8 mouse cellular contexts compared by ENCODE assay signal in the genomic region with DNA sequence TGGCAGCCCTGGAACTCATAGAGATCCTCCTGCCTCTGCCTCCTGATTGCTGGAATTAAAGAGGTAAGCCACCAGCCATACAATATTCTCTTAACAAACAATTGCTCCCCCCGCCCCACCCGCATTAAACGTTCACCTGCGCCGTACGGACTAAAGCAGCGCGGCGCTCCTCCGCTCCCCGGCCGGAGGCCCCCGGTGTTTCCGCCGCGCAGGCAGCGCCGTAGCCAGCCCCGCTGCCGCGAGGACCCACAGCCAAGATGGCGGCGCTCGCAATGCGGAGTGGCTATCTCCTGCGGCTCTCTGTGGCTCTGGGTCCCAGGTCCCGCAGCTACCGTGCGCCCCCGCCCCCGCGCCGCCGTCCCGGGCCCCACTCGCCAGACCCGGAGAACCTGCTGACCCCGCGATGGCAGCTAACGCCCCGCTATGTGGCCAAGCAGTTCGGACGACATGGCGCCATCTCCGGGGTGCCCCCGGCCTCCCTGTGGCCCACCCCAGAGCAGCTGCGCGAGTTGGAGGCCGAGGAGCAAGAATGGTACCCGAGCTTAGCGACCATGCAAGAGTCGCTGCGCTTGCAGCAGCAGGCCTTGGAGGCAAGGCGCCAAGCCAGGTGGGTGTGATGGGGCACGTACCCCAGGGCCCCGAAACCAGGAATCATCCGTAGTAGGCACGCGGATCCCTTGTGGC. TPM values are rescaled to one million over a fixed set of nuclear protein-coding genes. Genes with fewer than 3 reads are reported as not detected.
DNase-seq lines count a peak whose midpoint lies in the region; ATAC-seq and TF ChIP-seq lines count a peak whose summit lies in the region.

No protein-coding gene starts in this region.

- peak overlapping the region; percentile 99 for H3K9ac ChIP-seq in heart, embryonic 11.5 days (ENCODE audit: low read depth, low read length)
- H3K9ac ChIP-seq in kidney, embryonic 14.5 days (ENCODE audit: low read depth, low read length), result peak overlapping the region; percentile 96
- H3K9ac ChIP-seq in liver, embryonic 11.5 days (ENCODE audit: low read depth, low read length), result peak overlapping the region; percentile 99

- DNase-seq in liver, embryonic 11.5 days (ENCODE audit: low spot score), result peak; percentile 87
- peak; percentile 85 to 86 for DNase-seq in spleen, postnatal 36 days (ENCODE audit: low spot score in 2 of 2)

- WGBS in heart, embryonic 11.5 days (ENCODE audit: insufficient replicate concordance), result 1% methylated on average over 59 of the region's 59 CpGs
- under 1% methylated on average over 59 of the region's 59 CpGs for WGBS in kidney, embryonic 14.5 days
- under 1% methylated on average over 59 of the region's 59 CpGs for WGBS in liver, embryonic 11.5 days

- H3K4me2 ChIP-seq in heart, embryonic 11.5 days, result peak overlapping the region; percentile 61
- peak overlapping the region; percentile 51 for H3K4me2 ChIP-seq in kidney, embryonic 14.5 days (replicated peaks; ENCODE audit: low read depth, low read length)
- H3K4me2 ChIP-seq in liver, embryonic 11.5 days, result peak overlapping the region; percentile 80

- no peaks in the 10 kb centered on the region for H3K9me3 ChIP-seq in heart, embryonic 11.5 days (replicated peaks; ENCODE audit: control insufficient read depth, low read length)
- no peaks in the 10 kb centered on the region for H3K9me3 ChIP-seq in kidney, embryonic 14.5 days (ENCODE audit: control insufficient read depth, low read length)
- no peaks in the 10 kb centered on the region for H3K9me3 ChIP-seq in liver, embryonic 11.5 days (ENCODE audit: control insufficient read depth, low read length)

- TF ChIP-seq CTCF in C2C12 (IDR thresholded peaks at IDR 0.05; ENCODE audit: control insufficient read depth, insufficient read depth, insufficient read length), result no peak
- no peak for TF ChIP-seq CTCF in bone marrow macrophage, adult 2 months (IDR thresholded peaks at IDR 0.05; ENCODE audit: low read depth, low read length)

- peaks cover 10% of the 10 kb centered on the region for H3K79me3 ChIP-seq in C2C12 (ENCODE audit: low read depth)

- peak overlapping the region; percentile 97 for H3ac ChIP-seq in C2C12 (ENCODE audit: control insufficient read depth, insufficient read length, low read depth)

- peaks cover 4% of the 10 kb centered on the region for H3K4me1 ChIP-seq in bone marrow macrophage, adult 2 months (ENCODE audit: control insufficient read depth, insufficient read depth, low read length)
- peaks cover 12% of the 10 kb centered on the region for H3K4me1 ChIP-seq in heart, embryonic 11.5 days (ENCODE audit: control insufficient read depth, insufficient read depth, low read length)
- H3K4me1 ChIP-seq in kidney, embryonic 14.5 days (ENCODE audit: control insufficient read depth, insufficient read depth, low read length), result peaks cover 13% of the 10 kb centered on the region
- peaks cover 25% of the 10 kb centered on the region for H3K4me1 ChIP-seq in liver, embryonic 11.5 days (replicated peaks; ENCODE audit: control insufficient read depth, insufficient read depth, low read length)

- peak overlapping the region; percentile 68 for H3K27ac ChIP-seq in bone marrow macrophage, adult 2 months (ENCODE audit: insufficient read depth, low read depth, low read length)
- H3K27ac ChIP-seq in heart, embryonic 11.5 days (ENCODE audit: low read depth, low read length), result peak overlapping the region; percentile 96
- peak overlapping the region; percentile 90 for H3K27ac ChIP-seq in kidney, embryonic 14.5 days (ENCODE audit: low read depth, low read length)
- peak overlapping the region; percentile 94 for H3K27ac ChIP-seq in liver, embryonic 11.5 days (ENCODE audit: low read depth, low read length)

- H3K36me3 ChIP-seq in C2C12 (ENCODE audit: control insufficient read depth, insufficient read depth), result peaks cover 41% of the 10 kb centered on the region
- peaks cover 23% of the 10 kb centered on the region for H3K36me3 ChIP-seq in heart, embryonic 11.5 days (ENCODE audit: control insufficient read depth, insufficient read depth, low read length)
- peaks cover 38% of the 10 kb centered on the region for H3K36me3 ChIP-seq in kidney, embryonic 14.5 days (ENCODE audit: control insufficient read depth, insufficient read depth, low read length)
- H3K36me3 ChIP-seq in liver, embryonic 11.5 days (ENCODE audit: control insufficient read depth, insufficient read depth, low read length), result peaks cover 23% of the 10 kb centered on the region

- H3K4me3 ChIP-seq in C2C12 (ENCODE audit: insufficient read depth, poor library complexity, severe bottlenecking), result peak overlapping the region; percentile 74
- peak overlapping the region; percentile 95 for H3K4me3 ChIP-seq in bone marrow macrophage, adult 2 months (ENCODE audit: insufficient read depth, low read length)
- H3K4me3 ChIP-seq in heart, embryonic 11.5 days (ENCODE audit: low read depth, low read length), result peak overlapping the region; percentile 92
- peak overlapping the region; percentile 80 for H3K4me3 ChIP-seq in kidney, embryonic 14.5 days (ENCODE audit: low read length)
- peak overlapping the region; percentile 99 for H3K4me3 ChIP-seq in liver, embryonic 11.5 days (ENCODE audit: low read depth, low read length)

- peak; percentile 72 for ATAC-seq in erythroblast, adult 5-6 weeks (replicated peaks; ENCODE audit: low FRiP score, poor library complexity, severe bottlenecking)
- ATAC-seq in heart, embryonic 11.5 days (replicated peaks; ENCODE audit: insufficient number of reproducible peaks, low FRiP score, low TSS enrichment), result peak; percentile 75
- ATAC-seq in kidney, embryonic 14.5 days (ENCODE audit: low FRiP score, low TSS enrichment), result peak; percentile 67
- ATAC-seq in liver, embryonic 11.5 days (replicated peaks; ENCODE audit: low FRiP score), result peak; percentile 80
- peak; percentile 61 for ATAC-seq in monocyte, adult 5-6 weeks (replicated peaks; ENCODE audit: insufficient number of reproducible peaks, low FRiP score, low TSS enrichment, poor library complexity, severe bottlenecking)

- H3K27me3 ChIP-seq in C2C12 (ENCODE audit: control insufficient read depth, insufficient read depth, insufficient read length), result no peaks in the 10 kb centered on the region
- no peaks in the 10 kb centered on the region for H3K27me3 ChIP-seq in heart, embryonic 11.5 days (ENCODE audit: control insufficient read depth, insufficient read depth, low read length)
- no peaks in the 10 kb centered on the region for H3K27me3 ChIP-seq in kidney, embryonic 14.5 days (ENCODE audit: control insufficient read depth, insufficient read depth, low read length)
- H3K27me3 ChIP-seq in liver, embryonic 11.5 days (replicated peaks; ENCODE audit: control insufficient read depth, insufficient read depth, low read length), result no peaks in the 10 kb centered on the region

- no peak for TF ChIP-seq POLR2A in bone marrow macrophage, adult 2 months (IDR thresholded peaks at IDR 0.05; ENCODE audit: borderline replicate concordance, low read depth, low read length)

- H3K79me2 ChIP-seq in C2C12 (ENCODE audit: control insufficient read depth, insufficient read depth), result peaks cover 34% of the 10 kb centered on the region

RNA-seq across cellular contexts. Expression of a gene that starts 0.9 kb away (rescaled TPM):
- 32.5 TPM for polyA plus RNA-seq in C2C12 (2012; fragmentation: generic; extraction: Trizol)
- 12.7 and 13.9 TPM in 2 replicates for polyA plus RNA-seq in bone marrow macrophage, adult 2 months (2012; ENCODE audit: insufficient read depth, insufficient read length, missing spikeins)
- 4.4 and 5.9 TPM in 2 replicates for total RNA-seq in erythroblast, adult 5-6 weeks (2015; ENCODE audit: low replicate concordance)
- 7.4 and 7.7 TPM in 2 replicates for total RNA-seq in erythroblast, adult 5-6 weeks (2017; ENCODE audit: low replicate concordance)
- 51.5 and 52.2 TPM in 2 replicates for polyA plus RNA-seq in heart, embryonic 11.5 days (2014; fragmentation: Nextera tagmentation; extraction: Ambion mirVana)
- polyA plus RNA-seq in kidney, embryonic 14.5 days (2014; fragmentation: Nextera tagmentation; extraction: Ambion mirVana), result 49.2 and 54.2 TPM in 2 replicates
- 87.8 and 90.6 TPM in 2 replicates for polyA plus RNA-seq in liver, embryonic 11.5 days (2014; fragmentation: Nextera tagmentation; extraction: Ambion mirVana)
- total RNA-seq in monocyte, adult 5-6 weeks (2017), result 10.0 to 12.8 TPM (median 11.2 TPM) in 3 replicates

RNA-seq across cellular contexts. Expression of a gene that starts 8.3 kb away (rescaled TPM):
- 68.3 TPM for polyA plus RNA-seq in C2C12 (2012; fragmentation: generic; extraction: Trizol)
- polyA plus RNA-seq in bone marrow macrophage, adult 2 months (2012; ENCODE audit: insufficient read depth, insufficient read length, missing spikeins), result 49.1 and 54.0 TPM in 2 replicates
- 379 and 406 TPM in 2 replicates for total RNA-seq in erythroblast, adult 5-6 weeks (2015; ENCODE audit: low replicate concordance)
- 572 and 669 TPM in 2 replicates for total RNA-seq in erythroblast, adult 5-6 weeks (2017; ENCODE audit: low replicate concordance)
- 125 and 127 TPM in 2 replicates for polyA plus RNA-seq in heart, embryonic 11.5 days (2014; fragmentation: Nextera tagmentation; extraction: Ambion mirVana)
- 124 and 125 TPM in 2 replicates for polyA plus RNA-seq in kidney, embryonic 14.5 days (2014; fragmentation: Nextera tagmentation; extraction: Ambion mirVana)
- polyA plus RNA-seq in liver, embryonic 11.5 days (2014; fragmentation: Nextera tagmentation; extraction: Ambion mirVana), result 188 and 191 TPM in 2 replicates
- total RNA-seq in monocyte, adult 5-6 weeks (2017), result 31.6 to 37.2 TPM (median 34.2 TPM) in 3 replicates

RNA-seq across cellular contexts. Expression of a gene that starts 9.6 kb away (rescaled TPM):
- 2.4 TPM for polyA plus RNA-seq in C2C12 (2012; fragmentation: generic; extraction: Trizol)
- 3.3 and 5.4 TPM in 2 replicates for polyA plus RNA-seq in bone marrow macrophage, adult 2 months (2012; ENCODE audit: insufficient read depth, insufficient read length, missing spikeins)
- total RNA-seq in erythroblast, adult 5-6 weeks (2015; ENCODE audit: low replicate concordance), result 2.3 TPM in 1 of 2 replicates, not detected in the other
- 2.3 and 3.9 TPM in 2 replicates for total RNA-seq in erythroblast, adult 5-6 weeks (2017; ENCODE audit: low replicate concordance)
- 5.0 and 6.0 TPM in 2 replicates for polyA plus RNA-seq in heart, embryonic 11.5 days (2014; fragmentation: Nextera tagmentation; extraction: Ambion mirVana)
- 5.9 and 6.0 TPM in 2 replicates for polyA plus RNA-seq in kidney, embryonic 14.5 days (2014; fragmentation: Nextera tagmentation; extraction: Ambion mirVana)
- polyA plus RNA-seq in liver, embryonic 11.5 days (2014; fragmentation: Nextera tagmentation; extraction: Ambion mirVana), result 4.5 and 4.9 TPM in 2 replicates
- total RNA-seq in monocyte, adult 5-6 weeks (2017), result 3.6 to 4.0 TPM (median 3.8 TPM) in 3 replicates

RNA-seq across cellular contexts. Expression of a gene that starts 14.6 kb away (rescaled TPM):
- polyA plus RNA-seq in C2C12 (2012; fragmentation: generic; extraction: Trizol), result 687 TPM
- 674 and 696 TPM in 2 replicates for polyA plus RNA-seq in bone marrow macrophage, adult 2 months (2012; ENCODE audit: insufficient read depth, insufficient read length, missing spikeins)
- total RNA-seq in erythroblast, adult 5-6 weeks (2015; ENCODE audit: low replicate concordance), result 255 and 289 TPM in 2 replicates
- 800 and 908 TPM in 2 replicates for total RNA-seq in erythroblast, adult 5-6 weeks (2017; ENCODE audit: low replicate concordance)
- 830 and 894 TPM in 2 replicates for polyA plus RNA-seq in heart, embryonic 11.5 days (2014; fragmentation: Nextera tagmentation; extraction: Ambion mirVana)
- polyA plus RNA-seq in kidney, embryonic 14.5 days (2014; fragmentation: Nextera tagmentation; extraction: Ambion mirVana), result 758 and 944 TPM in 2 replicates
- polyA plus RNA-seq in liver, embryonic 11.5 days (2014; fragmentation: Nextera tagmentation; extraction: Ambion mirVana), result 860 and 893 TPM in 2 replicates
- total RNA-seq in monocyte, adult 5-6 weeks (2017), result 1,036 to 1,300 TPM (median 1,079 TPM) in 3 replicates

RNA-seq across cellular contexts. Expression of a gene that starts 24.6 kb away (rescaled TPM):
- polyA plus RNA-seq in C2C12 (2012; fragmentation: generic; extraction: Trizol), result 104 TPM
- polyA plus RNA-seq in bone marrow macrophage, adult 2 months (2012; ENCODE audit: insufficient read depth, insufficient read length, missing spikeins), result 23.1 and 30.5 TPM in 2 replicates
- total RNA-seq in erythroblast, adult 5-6 weeks (2015; ENCODE audit: low replicate concordance), result 6.0 and 9.6 TPM in 2 replicates
- total RNA-seq in erythroblast, adult 5-6 weeks (2017; ENCODE audit: low replicate concordance), result 25.0 and 28.8 TPM in 2 replicates
- 53.6 and 54.5 TPM in 2 replicates for polyA plus RNA-seq in heart, embryonic 11.5 days (2014; fragmentation: Nextera tagmentation; extraction: Ambion mirVana)
- polyA plus RNA-seq in kidney, embryonic 14.5 days (2014; fragmentation: Nextera tagmentation; extraction: Ambion mirVana), result 90.4 and 105 TPM in 2 replicates
- polyA plus RNA-seq in liver, embryonic 11.5 days (2014; fragmentation: Nextera tagmentation; extraction: Ambion mirVana), result 130 TPM in 2 replicates
- 32.5 to 56.1 TPM (median 35.3 TPM) in 3 replicates for total RNA-seq in monocyte, adult 5-6 weeks (2017)

Comparison
In these comparisons a context has a peak if more than half of its experiments do, and no peak if none do; other contexts are left out.
1. Peak in every context shown above with its lines: DNase-seq, ATAC-seq, H3K4me3 ChIP-seq and H3K27ac ChIP-seq.